Mouse (Mus musculus) monocyte, adult 5-6 weeks (primary cell): ENCODE data around the gene Smim13. TPM values are rescaled to one million over a fixed set of nuclear protein-coding genes. Genes with fewer than 3 reads are reported as not detected.

Experiments
- total RNA-seq: library from RNA; stranded (forward); fragments of 200-1000, 200-491, 200-594 nt; gene quantifications from 3 replicates; pipeline ENCODE4 v1.2.3, GENCODE M21; 2017

Smim13 gene
- total RNA-seq, 1 experiment from 2014 or later, result 5.2 TPM

Other genes with a start within 250 kb of the Smim13 start
- gene Pak1ip1, start 248.8 kb upstream of the Smim13 start, total RNA-seq, result 101 to 135 TPM (median 117 TPM) in 3 replicates
- 116 to 148 TPM (median 143 TPM) in 3 replicates for gene Tmem14c, start 233.6 kb upstream of the Smim13 start, total RNA-seq
- 0.19 TPM in 1 of 3 replicates, not detected in the others for gene Mak, start 170.1 kb upstream of the Smim13 start, total RNA-seq
- not detected in 3 replicates for gene Gcm2, start 138.8 kb upstream of the Smim13 start, total RNA-seq
- not detected in 3 replicates for gene Sycp2l, start 135.5 kb upstream of the Smim13 start, total RNA-seq
- not detected in 3 replicates for gene Elovl2, start 29.4 kb upstream of the Smim13 start, total RNA-seq
- not detected in 3 replicates for gene Gm17364, start 24.1 kb downstream of the Smim13 start, total RNA-seq
- gene Nedd9, start 237.5 kb downstream of the Smim13 start, total RNA-seq, result 272 to 357 TPM (median 343 TPM) in 3 replicates